Mouse (Mus musculus) neural tube, embryonic 14.5 days (tissue): ENCODE measurements around the gene Esrra. TPM values are rescaled to one million over a fixed set of nuclear protein-coding genes. Genes with fewer than 3 reads are reported as not detected.
"Not testable (repeated sequence)": the region's sequence is repeated elsewhere in the genome, so short reads cannot be mapped to it uniquely, and the experiment has no call there.

Experiments
- ATAC-seq: fragments of 200-750 bp; cut with Nextera tagmentation; 2 replicates; pipeline ENCODE4 v1.8.0; 2017; ENCODE audit warnings: low read depth, mild to moderate bottlenecking, moderate TSS enrichment, moderate library complexity
- H3K27ac ChIP-seq: fragments of 300-500 bp; sonication (generic); 2 replicates; pipeline ENCODE4 v1.5.1; 2014; ENCODE audit warnings: low read depth, mild to moderate bottlenecking, control low read depth, low read length, moderate library complexity, mixed read lengths
- H3K27me3 ChIP-seq: fragments of 300-500 bp; sonication (generic); 2 replicates; pipeline ENCODE4 v1.6.1; 2014; ENCODE audit warnings: low read length; ENCODE audit not compliant: control insufficient read depth, insufficient read depth
- H3K36me3 ChIP-seq: fragments of 300-500 bp; sonication (generic); 2 replicates; pipeline ENCODE4 v1.6.1; 2014; ENCODE audit warnings: low read length, mixed read lengths; ENCODE audit not compliant: control insufficient read depth, insufficient read depth
- H3K4me1 ChIP-seq: fragments of 300-500 bp; sonication (generic); 2 replicates; pipeline ENCODE4 v1.6.1; 2014; ENCODE audit warnings: low read length; ENCODE audit not compliant: control insufficient read depth, insufficient read depth
- H3K4me2 ChIP-seq: fragments of 300-500 bp; sonication (generic); 2 replicates; pipeline ENCODE4 v1.6.1; 2014; ENCODE audit warnings: mild to moderate bottlenecking, low read depth, low read length, control low read depth
- H3K4me3 ChIP-seq: fragments of 300-500 bp; sonication (generic); 2 replicates; pipeline ENCODE4 v1.5.1; 2014; ENCODE audit warnings: low read depth, low read length, control low read depth, mixed read lengths
- H3K9ac ChIP-seq: fragments of 300-500 bp; sonication (generic); replicated peaks from 2 replicates; pipeline ENCODE4 v1.6.1; 2014; ENCODE audit warnings: low read depth, mild to moderate bottlenecking, control low read depth, low read length, mixed read lengths
- H3K9me3 ChIP-seq: fragments of 300-500 bp; sonication (generic); 2 replicates; pipeline ENCODE4 v1.6.1; 2016; ENCODE audit warnings: low read length; ENCODE audit not compliant: control insufficient read depth
- WGBS: fragments of 180-500 bp; shearing (Covaris S2); extraction: QIAGEN DNeasy Blood & Tissue Kit; methylation state at CpG from one replicate; pipeline ENCODE4 v1.1.7; 2014; 5-methylcytosine and 5-hydroxymethylcytosine counted together
- polyA plus RNA-seq: library from polyadenylated mRNA; unstranded; fragments of >200 nt; fragmentation: Nextera tagmentation; extraction: Ambion mirVana; gene quantifications from 2 replicates; pipeline ENCODE4 v1.2.1, GENCODE M21; 2014

Esrra gene
- polyA plus RNA-seq, 1 experiment from 2014 or later = 8.4 TPM

DNA sequence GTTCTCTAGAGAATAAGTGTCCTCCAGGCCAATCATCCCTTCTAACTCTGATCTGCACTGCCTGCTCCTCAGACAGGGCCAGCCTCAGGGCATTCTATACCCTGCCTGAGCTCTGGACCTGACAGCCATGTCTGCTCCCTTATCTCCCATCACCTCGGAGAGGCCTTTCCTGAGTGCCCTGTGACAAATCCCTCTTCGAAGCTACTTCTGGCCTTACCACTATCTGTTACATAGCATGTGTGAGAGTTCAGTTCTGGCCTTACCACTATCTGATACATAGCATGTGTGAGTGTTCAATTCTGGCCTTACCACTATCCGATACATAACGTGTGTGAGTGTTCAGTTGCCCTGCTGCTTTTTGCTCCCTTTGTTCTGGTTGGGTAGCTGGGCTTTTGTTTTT, 6.3 kb downstream of the Esrra start:
- 91% methylated on average over 4 of the region's 4 CpGs for WGBS
- H3K4me1 ChIP-seq = peaks cover 14% of the 10 kb centered on the region
- ATAC-seq = no peak
- no peak overlapping the region for H3K4me2 ChIP-seq
- H3K9me3 ChIP-seq = no peaks in the 10 kb centered on the region
- no peak overlapping the region for H3K4me3 ChIP-seq
- H3K36me3 ChIP-seq = peaks cover 16% of the 10 kb centered on the region
- H3K27ac ChIP-seq = no peak overlapping the region
- no peak overlapping the region for H3K9ac ChIP-seq
- H3K27me3 ChIP-seq = no peaks in the 10 kb centered on the region

GRCm38 (mm10) chr19:6914540-6914939, 7.1 kb downstream of the Esrra start:
- peaks cover 7% of the 10 kb centered on the region; the same call in 1 of the 2 replicates for H3K4me1 ChIP-seq
- peaks cover 16% of the 10 kb centered on the region for H3K36me3 ChIP-seq
- no peak overlapping the region for H3K9ac ChIP-seq
- H3K9me3 ChIP-seq = no peaks in the 10 kb centered on the region
- no peak overlapping the region for H3K27ac ChIP-seq
- H3K4me3 ChIP-seq = no peak overlapping the region
- H3K4me2 ChIP-seq = no peak overlapping the region
- no peaks in the 10 kb centered on the region for H3K27me3 ChIP-seq
- ATAC-seq = no peak
- WGBS = 94% methylated on average over 9 of the region's 9 CpGs

DNA sequence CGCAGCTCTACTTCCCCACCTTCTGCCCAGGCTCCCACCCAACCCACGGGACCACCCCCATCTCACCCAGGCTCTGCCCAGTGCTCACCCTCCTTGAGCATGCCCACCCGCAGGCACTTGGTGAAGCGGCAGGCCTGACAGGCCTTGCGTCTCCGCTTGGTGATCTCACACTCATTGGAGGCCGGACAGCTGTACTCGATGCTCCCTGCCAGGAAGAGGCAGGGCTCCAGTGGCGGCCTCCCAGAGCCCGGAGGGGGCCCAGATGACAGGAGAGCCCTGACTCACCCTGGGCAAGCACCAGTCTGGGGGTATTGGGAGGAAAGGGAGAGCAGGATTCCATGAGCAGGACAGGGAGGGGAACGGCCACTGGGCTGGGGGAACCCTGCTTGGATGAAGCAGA, 7.6 kb downstream of the Esrra start:
- no peak for ATAC-seq
- H3K27me3 ChIP-seq = no peaks in the 10 kb centered on the region
- 80% methylated on average over 11 of the region's 11 CpGs for WGBS
- no peak overlapping the region for H3K9ac ChIP-seq
- H3K36me3 ChIP-seq = peaks cover 16% of the 10 kb centered on the region
- no peak overlapping the region for H3K4me2 ChIP-seq
- H3K4me3 ChIP-seq = no peak overlapping the region
- no peak overlapping the region for H3K27ac ChIP-seq
- H3K9me3 ChIP-seq = no peaks in the 10 kb centered on the region
- H3K4me1 ChIP-seq = peaks cover 7% of the 10 kb centered on the region; the same call in 1 of the 2 replicates

DNA sequence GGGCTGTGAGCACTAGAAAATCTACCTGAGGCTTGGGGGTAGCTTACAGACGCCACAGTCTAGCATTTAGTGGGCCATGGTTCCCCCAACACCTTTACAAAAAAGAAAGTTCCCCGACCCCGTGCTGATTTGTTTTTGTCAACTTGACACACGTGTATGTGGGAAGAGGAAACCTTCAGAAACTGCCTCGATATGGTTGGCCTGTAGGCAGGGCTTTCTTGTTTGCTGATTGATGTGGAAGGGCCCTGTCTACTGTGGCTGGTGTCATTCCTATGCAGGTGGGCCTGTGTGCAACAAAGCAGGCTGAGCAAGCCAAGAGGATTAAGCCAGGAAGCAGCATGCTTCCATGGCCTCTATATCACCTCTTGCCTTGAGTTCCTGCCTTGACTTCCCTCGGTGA, 8.6 kb downstream of the Esrra start:
- no peak for ATAC-seq
- H3K36me3 ChIP-seq = peaks cover 16% of the 10 kb centered on the region
- H3K9ac ChIP-seq = no peak overlapping the region
- H3K9me3 ChIP-seq = no peaks in the 10 kb centered on the region
- H3K4me3 ChIP-seq = no peak overlapping the region
- no peaks in the 10 kb centered on the region for H3K27me3 ChIP-seq
- peaks cover 15% of the 10 kb centered on the region for H3K4me1 ChIP-seq
- WGBS = 91% methylated on average over 6 of the region's 6 CpGs
- no peak overlapping the region for H3K27ac ChIP-seq
- H3K4me2 ChIP-seq = no peak overlapping the region

DNA sequence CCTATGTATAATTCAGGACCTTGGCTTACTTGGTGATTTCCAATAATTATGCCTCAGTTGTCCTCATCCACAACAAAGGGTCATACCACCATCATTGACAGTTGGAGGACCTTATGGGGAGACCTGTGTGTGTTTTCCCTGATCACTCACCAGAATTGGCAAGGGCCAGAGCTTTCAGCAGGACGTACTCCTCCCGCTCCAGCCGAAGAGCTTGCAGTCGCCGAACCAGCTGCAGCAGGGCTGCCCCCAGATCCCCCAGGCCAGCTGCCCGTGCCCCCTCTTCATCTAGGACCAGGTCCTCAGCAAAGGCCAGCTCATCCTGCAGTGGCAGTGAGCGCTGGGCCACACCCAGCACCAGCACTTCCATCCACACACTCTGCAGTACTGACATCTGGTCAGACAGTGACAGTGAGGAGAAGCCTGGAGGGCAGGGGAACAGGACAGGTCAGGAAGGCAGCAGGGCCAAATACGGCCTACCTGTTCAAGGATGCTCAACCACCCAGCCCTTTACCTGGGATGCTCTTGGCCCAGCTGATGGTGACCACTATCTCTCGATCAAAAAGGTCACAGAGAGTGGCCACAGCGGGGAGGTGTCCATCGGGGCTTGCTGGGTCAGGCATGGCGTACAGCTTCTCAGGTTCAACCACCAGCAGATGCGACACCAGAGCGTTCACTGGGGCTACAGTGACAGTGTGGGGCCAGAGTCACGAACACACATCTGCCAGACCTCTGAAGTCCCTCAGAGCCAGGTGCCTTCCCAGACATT, 9.2 kb downstream of the Esrra start:
- Histone ChIP-seq H3K9ac (no peak overlapping the region), H3K36me3 (peaks cover 16% of the 10 kb centered on the region), H3K4me3 (no peak overlapping the region), H3K9me3 (no peaks in the 10 kb centered on the region), H3K27ac (no peak overlapping the region), H3K27me3 (no peaks in the 10 kb centered on the region), H3K4me1 (peaks cover 18% of the 10 kb centered on the region), H3K4me2 (no peak overlapping the region)
- WGBS = 93% methylated on average over 15 of the region's 15 CpGs
- ATAC-seq = no peak

- Histone ChIP-seq H3K4me3 (no peak overlapping the region), H3K9ac (no peak overlapping the region)
These were observed 10.2 kb downstream of the Esrra start for GRCm38 (mm10) chr19:6911101-6912074.

DNA sequence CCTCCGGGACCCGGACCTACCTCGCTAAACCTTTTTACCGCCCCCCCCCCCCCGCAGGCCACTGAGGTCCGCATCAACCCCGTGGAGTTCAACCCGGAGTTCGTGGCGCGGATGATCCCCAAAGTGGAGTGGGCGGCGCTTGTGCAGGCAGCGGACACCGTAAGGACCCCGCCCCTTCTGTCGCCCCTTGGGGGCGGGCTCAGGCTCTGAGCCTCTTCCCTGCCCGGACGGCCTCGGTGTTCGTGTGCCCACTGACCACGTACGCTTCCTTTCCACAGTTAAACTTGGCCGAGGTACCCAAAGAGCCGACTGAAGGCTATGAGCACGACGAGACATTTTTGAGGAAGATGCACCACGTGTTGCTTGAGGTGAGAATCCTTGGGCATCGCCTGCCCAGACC, 11.3 kb downstream of the Esrra start:
- WGBS = 1% methylated on average over 29 of the region's 30 CpGs
- Histone ChIP-seq H3K4me2 (peak overlapping the region; percentile 70), H3K4me1 (peaks cover 18% of the 10 kb centered on the region), H3K27ac (peak overlapping the region; percentile 98), H3K36me3 (peaks cover 27% of the 10 kb centered on the region), H3K9ac (peak overlapping the region; percentile 47), H3K4me3 (peak overlapping the region; percentile 55)
- not testable (repeated sequence) for ATAC-seq, H3K27me3 ChIP-seq, H3K9me3 ChIP-seq

More at GRCm38 (mm10) chr19:6911101-6912074, 10.2 kb downstream of the Esrra start:
- H3K36me3 ChIP-seq = peaks cover 22% of the 10 kb centered on the region
- H3K4me1 ChIP-seq = peaks cover 18% of the 10 kb centered on the region
- peak overlapping the region; percentile 70; the same call in 1 of the 2 replicates for H3K4me2 ChIP-seq
- H3K27ac ChIP-seq = no peak overlapping the region
- 81% methylated on average over 19 of the region's 19 CpGs for WGBS
- ATAC-seq = no peak
- no peaks in the 10 kb centered on the region for H3K27me3 ChIP-seq
- H3K9me3 ChIP-seq = no peaks in the 10 kb centered on the region

DNA sequence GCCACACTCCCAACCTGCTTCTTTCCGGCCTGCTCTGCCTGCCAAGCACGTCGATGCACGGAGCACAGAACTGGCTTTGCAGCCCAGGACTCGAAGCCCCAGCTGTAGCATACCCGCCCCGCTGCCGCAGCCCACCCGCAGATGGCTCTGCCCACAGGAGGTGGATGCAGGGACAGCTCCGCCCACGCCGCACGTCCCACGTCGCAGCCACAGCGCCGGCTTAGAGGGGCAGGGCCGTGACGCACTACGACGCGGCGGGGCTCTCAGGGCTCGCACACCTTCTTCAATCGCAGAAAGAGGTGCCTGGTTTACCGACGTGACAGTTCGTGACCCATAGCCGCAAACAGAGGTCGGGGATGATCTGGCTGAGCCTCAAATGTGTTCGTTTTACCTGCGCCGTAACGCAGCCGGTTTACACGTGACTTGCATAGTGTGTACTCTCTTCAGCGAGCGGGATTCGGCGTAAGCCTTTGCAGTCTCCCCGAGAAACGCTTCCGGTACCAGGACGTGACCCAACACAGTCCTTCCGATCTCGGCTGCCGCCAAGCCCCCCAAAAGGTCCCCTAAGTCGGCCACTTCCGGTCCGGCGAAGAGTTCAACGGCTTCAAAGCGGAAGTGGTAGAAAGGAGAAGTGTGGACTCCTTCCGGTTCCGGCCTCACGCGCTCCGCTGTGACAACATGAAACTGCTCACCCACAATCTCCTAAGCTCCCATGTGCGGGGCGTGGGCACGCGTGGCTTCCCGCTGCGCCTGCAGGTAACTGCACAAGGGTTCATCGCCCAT, 11.9 kb downstream of the Esrra start, which contains the start of the genes Trmt112 and Prdx5:
Trmt112 (plus strand) TSS at position 192 of the 783 bp plus-strand sequence.
Prdx5 (minus strand) TSS at position 600 of the 783 bp plus-strand sequence.
- peak; percentile 93 for ATAC-seq
- Histone ChIP-seq H3K4me2 (peak within 1 kb of the TSS; percentile 70), H3K4me3 (peak within 1 kb of the TSS; percentile 55), H3K4me1 (peaks cover 18% of the 10 kb centered on the region), H3K27ac (peak within 1 kb of the TSS; percentile 98), H3K36me3 (peaks cover 28% of the 10 kb centered on the region), H3K9me3 (no peaks in the 10 kb centered on the region), H3K9ac (peak within 1 kb of the TSS; percentile 68), H3K27me3 (no peaks in the 10 kb centered on the region)
- under 1% methylated on average over 65 of the region's 65 CpGs for WGBS
